Mouse (Mus musculus) gastrocnemius, adult 2 months (tissue): ENCODE results near the gene Otulinl. TPM values are rescaled to one million over a fixed set of nuclear protein-coding genes. Genes with fewer than 3 reads are reported as not detected.

Experiments used
- DNase-seq: peaks from one replicate; pipeline ENCODE4 v3.0.0; 2022
- H3K27ac ChIP-seq: fragments of 200-600 bp; 2 replicates; pipeline ENCODE4 v1.8.1; 2022; ENCODE audit warnings: mild to moderate bottlenecking
- H3K4me3 ChIP-seq: fragments of 200-600 bp; 2 replicates; pipeline ENCODE4 v1.8.1; 2022; ENCODE audit warnings: mild to moderate bottlenecking, moderate library complexity
- CTCF ChIP-seq: fragments of 200-600 bp; IDR thresholded peaks from 2 replicates; pipeline ENCODE4 v1.8.1; 2022; ENCODE audit warnings: antibody characterized with exemption, mild to moderate bottlenecking, moderate library complexity
- intact Hi-C: fragments of 180-260 bp; cut with DNase I; formaldehyde crosslinking; loops from one replicate; pipeline ENCODE4 v1.15.1; 2025
- total RNA-seq, 2 experiments: library from RNA; stranded (reverse); gene quantifications; 2 replicates each; pipeline ENCODE4 v1.2.3; 2021

The Otulinl gene
- total RNA-seq, 2 experiments from 2014 or later = 0.43 to 0.61 TPM

DNA sequence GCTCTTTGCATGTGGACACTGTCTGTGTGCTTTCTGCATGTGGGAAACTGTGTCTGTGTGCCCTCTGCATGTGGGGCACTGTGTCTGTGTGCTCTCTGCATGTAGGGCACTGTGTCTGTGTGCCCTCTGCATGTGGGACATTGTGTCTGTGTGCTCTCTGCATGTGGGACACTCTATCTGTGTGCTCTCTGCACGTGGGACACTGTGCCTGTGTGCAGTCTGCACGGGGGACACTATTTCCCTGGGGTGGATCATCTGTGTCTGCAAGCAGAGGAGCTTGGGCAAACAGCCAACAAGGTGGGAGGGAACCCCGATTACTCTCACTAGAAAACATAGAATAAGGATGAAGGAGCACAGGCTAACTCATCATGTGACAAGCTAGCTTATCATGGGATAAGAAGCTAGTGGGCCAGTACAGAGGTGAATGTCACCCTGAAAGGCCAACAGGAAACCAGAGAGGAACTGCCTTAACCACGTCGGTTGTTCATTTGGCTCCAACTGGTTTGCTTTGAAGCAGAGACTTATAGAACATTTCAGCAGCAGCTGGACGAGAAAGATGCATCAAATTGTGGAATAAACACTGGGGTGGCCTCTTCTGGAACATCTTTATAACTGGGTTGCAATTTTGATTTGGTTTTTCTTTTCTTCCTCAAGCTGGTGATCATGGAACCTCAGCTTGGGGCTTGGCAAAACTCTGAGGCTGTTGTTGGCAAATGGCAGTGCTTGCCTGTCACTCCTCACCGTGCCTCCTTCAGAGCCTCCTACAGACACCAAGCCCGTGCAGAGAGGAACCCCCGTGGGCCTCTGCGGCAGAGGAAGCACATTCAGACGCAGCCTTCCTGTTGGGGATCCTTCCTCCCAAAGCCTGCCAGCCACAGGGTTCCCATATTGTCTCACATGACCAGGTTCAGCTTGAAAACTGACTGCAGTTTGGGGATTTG lies 20.9 kb upstream of the Otulinl start:
- intact Hi-C loops = no loop called here
- 0 out of 2 replicates have a peak overlapping the region, but pooled peaks have one; percentile 24 for H3K27ac ChIP-seq
- DNase-seq = peak; percentile 31

DNA sequence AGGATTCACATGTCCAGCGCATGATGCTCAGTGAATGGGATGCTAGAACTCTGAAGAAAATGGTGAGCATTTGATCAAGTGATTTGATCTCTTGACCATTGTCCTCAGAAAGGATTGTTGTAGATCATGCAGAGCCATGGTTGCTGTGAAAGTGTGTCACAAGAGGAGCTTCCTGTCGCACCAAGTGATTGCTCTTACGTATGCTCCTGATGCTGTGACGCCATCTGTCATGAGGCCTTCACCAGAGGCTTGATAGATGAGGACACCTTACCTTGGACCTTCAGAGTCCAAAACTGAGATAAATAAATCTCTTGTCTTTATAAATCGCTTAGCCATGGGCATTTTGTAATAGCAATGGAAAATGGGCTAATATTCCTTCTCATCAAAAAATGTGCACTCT lies 16.3 kb upstream of the Otulinl start:
- TF ChIP-seq CTCF = no peak
- no peak for DNase-seq
- no peak overlapping the region for H3K4me3 ChIP-seq
- intact Hi-C loops = no loop called here
- H3K27ac ChIP-seq = no peak overlapping the region

More for the DNA sequence above, 20.9 kb upstream of the Otulinl start:
- no peak for TF ChIP-seq CTCF
- H3K4me3 ChIP-seq = no peak overlapping the region

DNA sequence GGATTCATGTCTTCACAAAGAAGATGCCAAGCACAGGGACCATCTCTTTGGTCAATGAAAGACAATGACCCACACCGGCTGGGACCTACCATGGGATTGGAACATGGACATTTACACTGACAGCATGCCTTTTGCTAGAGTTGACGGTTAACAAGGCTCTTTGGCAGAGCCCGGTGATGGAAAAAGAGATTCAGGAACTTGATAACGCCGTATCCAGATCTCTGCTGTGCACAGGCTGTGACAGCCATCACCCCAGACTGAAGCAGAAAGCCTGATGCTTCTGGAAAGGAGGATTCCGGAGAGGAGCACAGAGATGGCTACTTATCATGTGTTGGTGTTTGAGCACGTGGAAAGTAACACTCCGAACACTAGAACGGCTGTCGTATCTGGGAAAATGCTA lies 11.9 kb upstream of the Otulinl start:
- no peak for DNase-seq
- Histone ChIP-seq H3K27ac (no peak overlapping the region), H3K4me3 (no peak overlapping the region)
- no peak for TF ChIP-seq CTCF
- intact Hi-C loops = no loop called here

GRCm38 (mm10) chr15:27692161-27692560 lies 10.8 kb upstream of the Otulinl start:
- no peak for TF ChIP-seq CTCF
- intact Hi-C loops = no loop called here
- Histone ChIP-seq H3K27ac (no peak overlapping the region), H3K4me3 (no peak overlapping the region)
- no peak for DNase-seq

DNA sequence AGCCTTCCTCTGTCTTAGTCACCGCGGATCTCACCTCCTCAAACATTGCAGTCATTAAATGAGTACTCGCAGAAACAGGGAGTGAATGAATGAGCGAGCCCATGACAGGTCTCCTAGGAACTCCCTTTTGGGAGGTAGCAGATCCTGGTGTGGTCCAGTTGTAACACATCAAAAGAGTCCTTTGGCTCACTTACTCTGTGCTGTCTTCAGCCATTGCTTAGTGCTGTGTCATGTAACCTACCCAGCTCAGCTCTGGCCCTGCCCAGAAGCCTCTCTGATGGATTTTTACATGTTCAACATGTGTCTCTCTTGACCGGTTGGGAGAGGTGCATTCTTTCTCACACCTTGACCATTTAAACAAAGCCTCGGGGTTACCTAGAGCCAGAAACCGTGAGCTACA lies 9.8 kb upstream of the Otulinl start:
- TF ChIP-seq CTCF = no peak
- intact Hi-C loops = no loop called here
- no peak overlapping the region for H3K4me3 ChIP-seq
- no peak overlapping the region for H3K27ac ChIP-seq
- DNase-seq = no peak

DNA sequence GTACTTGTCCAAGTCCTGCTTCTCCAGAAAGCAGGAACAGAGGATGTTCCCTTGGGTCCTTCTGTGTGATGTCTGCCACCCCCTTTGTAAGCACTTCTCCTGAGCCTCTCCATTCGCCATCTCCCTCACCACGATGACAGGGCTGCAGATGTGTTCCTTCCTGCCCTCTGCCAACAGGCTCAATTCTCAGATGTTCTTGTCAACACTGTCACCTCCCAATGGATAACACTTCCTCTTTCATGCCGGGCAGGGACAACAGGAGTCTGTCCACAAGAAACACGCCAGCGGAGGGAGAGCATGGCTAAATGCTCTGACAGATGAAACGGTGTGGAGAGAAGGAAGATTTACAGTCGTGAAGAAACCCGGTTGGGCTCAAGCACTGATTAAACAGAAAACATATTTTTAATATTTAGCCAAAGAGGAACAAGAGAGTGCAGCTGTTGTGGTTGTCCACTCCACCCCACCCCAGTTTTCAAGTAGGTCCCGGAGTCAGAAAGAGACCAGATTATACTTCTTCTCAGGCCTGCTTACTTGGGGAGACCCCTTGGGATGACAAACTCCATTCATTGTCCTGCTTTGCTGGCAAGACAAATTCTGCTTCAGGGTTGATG lies 6.8 kb upstream of the Otulinl start:
- Histone ChIP-seq H3K4me3 (no peak overlapping the region), H3K27ac (no peak overlapping the region)
- intact Hi-C loops = no loop called here
- TF ChIP-seq CTCF = no peak
- no peak for DNase-seq

DNA sequence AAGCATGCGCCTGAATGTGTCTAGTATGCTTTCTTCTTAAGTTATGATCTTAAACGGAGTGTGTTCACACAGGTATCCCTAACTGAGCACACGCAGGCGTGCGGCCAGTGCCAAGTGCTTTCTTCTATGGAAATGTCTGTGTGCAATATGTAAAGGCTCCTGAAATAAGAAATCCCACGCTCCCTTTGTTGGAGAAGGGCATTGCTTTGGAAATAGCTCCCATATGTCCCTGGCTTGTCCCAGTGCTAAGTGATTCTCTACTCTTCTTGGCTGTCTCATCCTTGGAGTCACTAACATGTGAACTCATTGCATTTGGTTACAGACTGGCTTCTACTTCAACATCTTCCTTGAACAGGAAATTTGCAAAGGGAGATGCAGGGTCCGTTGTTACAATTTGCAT lies 3.4 kb upstream of the Otulinl start:
- intact Hi-C loops = no loop called here
- Histone ChIP-seq H3K4me3 (no peak overlapping the region), H3K27ac (no peak overlapping the region)
- no peak for TF ChIP-seq CTCF
- no peak for DNase-seq

GRCm38 (mm10) chr15:27683206-27683605 lies 1.8 kb upstream of the Otulinl start:
- no peak overlapping the region for H3K27ac ChIP-seq
- no peak for DNase-seq
- TF ChIP-seq CTCF = no peak
- no peak overlapping the region for H3K4me3 ChIP-seq
- intact Hi-C loops = no loop called here

DNA sequence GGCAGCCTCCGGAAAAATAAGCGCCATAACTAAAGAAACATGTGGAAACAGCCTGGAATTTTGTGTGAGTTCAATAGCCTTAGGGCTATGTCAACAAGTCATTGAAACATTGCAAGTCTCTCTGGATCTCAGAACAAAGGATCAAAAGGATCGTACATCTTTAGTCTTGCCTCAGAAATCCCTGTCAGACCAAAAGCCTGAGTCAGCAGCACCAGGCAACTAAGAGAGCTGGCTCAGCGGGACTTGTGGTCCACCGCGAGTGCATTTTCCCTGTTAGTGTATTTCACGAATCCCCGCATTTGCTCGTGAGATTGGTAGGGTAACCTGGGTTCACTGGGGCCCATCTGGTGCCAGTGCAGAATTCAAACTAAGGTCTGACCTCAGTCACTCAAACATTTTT lies 1.2 kb upstream of the Otulinl start:
- no peak overlapping the region for H3K27ac ChIP-seq
- no peak for DNase-seq
- TF ChIP-seq CTCF = no peak
- no peak overlapping the region for H3K4me3 ChIP-seq
- intact Hi-C loops = no loop called here

DNA sequence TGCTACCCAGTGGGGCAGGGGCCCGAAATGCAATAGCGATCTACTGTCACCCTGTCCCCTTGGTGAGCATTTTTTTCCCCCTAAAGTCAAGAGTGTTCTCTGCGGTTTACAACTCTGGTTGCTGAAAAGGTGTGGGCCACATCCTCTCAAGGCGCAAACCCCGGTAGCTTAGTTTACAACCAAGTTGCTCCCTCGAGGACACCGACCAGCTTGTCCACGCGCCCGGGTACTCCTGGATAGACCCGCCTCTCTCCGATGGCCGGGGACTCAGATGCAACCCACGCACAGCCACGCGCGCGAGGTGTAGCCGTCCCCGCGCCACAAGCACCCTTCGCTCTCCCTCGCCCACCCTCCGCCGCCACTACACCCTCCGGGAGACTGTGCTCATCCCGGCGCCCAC lies 382 bp downstream of the Otulinl start:
- intact Hi-C loops = no loop called here
- H3K27ac ChIP-seq = peak overlapping the region; percentile 72
- DNase-seq = no peak

DNA sequence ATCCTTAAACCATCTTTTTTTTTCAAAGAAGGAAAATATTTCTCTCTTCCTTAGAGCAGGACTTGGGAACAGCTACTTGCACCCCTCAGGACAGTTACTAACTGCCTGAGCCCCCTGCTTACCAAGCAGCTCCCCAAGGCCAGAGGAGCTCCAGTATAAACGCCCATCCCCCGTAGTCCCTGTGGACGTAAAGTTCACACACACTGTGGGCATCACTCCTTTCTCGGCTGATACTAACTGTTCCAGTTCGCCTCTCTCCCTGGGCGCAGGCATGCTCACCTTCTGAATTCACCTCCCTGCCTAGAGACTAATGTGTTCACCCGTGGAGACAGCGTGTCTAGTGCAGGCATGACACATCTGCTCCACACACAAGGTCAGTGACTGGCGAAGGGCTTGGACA lies 2.9 kb downstream of the Otulinl start:
- no peak for DNase-seq
- no peak for TF ChIP-seq CTCF
- Histone ChIP-seq H3K27ac (no peak overlapping the region), H3K4me3 (no peak overlapping the region)
- intact Hi-C loops = no loop called here

More for the DNA sequence above, 382 bp downstream of the Otulinl start:
- no peak for TF ChIP-seq CTCF
- peak overlapping the region; percentile 87 for H3K4me3 ChIP-seq

DNA sequence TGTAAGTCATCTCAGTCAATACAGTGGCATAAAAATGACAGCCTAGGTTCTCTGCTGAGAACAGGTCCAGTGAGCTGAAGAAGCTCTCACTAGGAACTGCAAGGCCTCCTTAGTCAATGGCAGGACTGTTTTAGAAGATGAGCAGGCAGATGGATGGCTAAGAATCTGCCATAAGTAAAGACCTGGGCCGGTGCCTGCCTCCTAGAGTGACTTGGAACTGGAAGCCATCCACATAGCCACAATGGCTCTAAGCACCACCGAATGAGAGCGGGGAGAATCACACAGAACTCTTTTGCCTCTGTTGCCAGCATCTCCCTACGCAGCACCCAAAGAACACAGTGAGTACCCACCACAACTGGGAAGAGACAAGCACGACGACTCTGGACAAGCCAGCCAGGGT lies 3.6 kb downstream of the Otulinl start:
- intact Hi-C loops = no loop called here
- DNase-seq = no peak
- Histone ChIP-seq H3K4me3 (no peak overlapping the region), H3K27ac (no peak overlapping the region)
- TF ChIP-seq CTCF = no peak

DNA sequence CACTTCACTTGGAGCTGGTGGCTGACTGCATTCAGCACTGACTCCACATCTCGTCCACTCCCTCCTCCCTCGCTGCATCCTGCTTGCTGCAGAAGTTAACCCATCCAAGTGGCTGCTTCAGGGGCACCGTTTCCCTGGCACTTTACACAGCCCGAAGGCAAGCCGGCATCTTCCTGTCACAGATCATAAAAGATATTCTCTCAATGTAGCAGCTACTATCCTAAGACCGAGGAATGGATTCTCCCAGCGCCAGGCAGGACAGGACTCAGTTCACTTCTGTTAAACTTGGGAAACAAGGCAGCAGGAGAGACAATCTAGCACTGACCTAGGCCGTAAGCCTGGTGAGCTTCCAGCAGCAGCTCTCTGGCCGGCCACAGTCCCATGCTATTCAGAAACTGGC lies 5.2 kb downstream of the Otulinl start:
- no peak for TF ChIP-seq CTCF

More for the DNA sequence above, 5.2 kb downstream of the Otulinl start:
- intact Hi-C loops = no loop called here
- no peak for DNase-seq
- no peak overlapping the region for H3K27ac ChIP-seq
- H3K4me3 ChIP-seq = no peak overlapping the region
